19 mouse cellular contexts compared by ENCODE assay signal in genomic region chr17:70466413-70466812, GRCm38 (mm10).
"Had no signal": no experiment of that assay in that cellular context is flagged by ENCODE, and none has a peak within 500 bp of the region (broad histone marks: within the 10 kb centered on the region; RNA-seq: fewer than 3 reads in every experiment).

No protein-coding gene starts in this region.

- H3K4me3 ChIP-seq: liver, embryonic 13.5 days; midbrain, embryonic 12.5 days; neural tube, embryonic 12.5 days; neural tube, embryonic 15.5 days; stomach, embryonic 15.5 days had no signal

- H3K4me2 ChIP-seq: liver, embryonic 13.5 days; midbrain, embryonic 12.5 days; neural tube, embryonic 12.5 days; neural tube, embryonic 15.5 days; stomach, embryonic 15.5 days had no signal

- H3K27ac ChIP-seq: kidney, postnatal 0 days; liver, embryonic 13.5 days; midbrain, embryonic 12.5 days; neural tube, embryonic 12.5 days; neural tube, embryonic 15.5 days; stomach, embryonic 15.5 days had no signal

- DNase-seq: kidney, adult 2 months; kidney, postnatal 25 days; left cerebral cortex, postnatal 4 days; liver; liver, embryonic 13.5 days; lung, adult 2 months; lung, postnatal 14 days; lung, postnatal 4 days; right cerebral cortex, adult 18-20 months; right cerebral cortex, postnatal 14 days; right cerebral cortex, postnatal 4 days; thymus, postnatal 25 days had no signal

- ATAC-seq: inflammation-experienced regulatory T-cells, adult 6 months; intestine, postnatal 0 days had no signal

- H3K9me3 ChIP-seq: liver, embryonic 13.5 days; midbrain, embryonic 12.5 days; neural tube, embryonic 12.5 days; neural tube, embryonic 15.5 days; stomach, embryonic 15.5 days had no signal

- H3K9ac ChIP-seq: liver, embryonic 13.5 days; midbrain, embryonic 12.5 days; neural tube, embryonic 12.5 days; neural tube, embryonic 15.5 days; stomach, embryonic 15.5 days had no signal

- H3K4me1 ChIP-seq: liver, embryonic 13.5 days; midbrain, embryonic 12.5 days; neural tube, embryonic 12.5 days; neural tube, embryonic 15.5 days; stomach, embryonic 15.5 days had no signal

- H3K27me3 ChIP-seq: liver, embryonic 13.5 days; midbrain, embryonic 12.5 days; neural tube, embryonic 12.5 days; neural tube, embryonic 15.5 days; stomach, embryonic 15.5 days had no signal

- H3K36me3 ChIP-seq: liver, embryonic 13.5 days; midbrain, embryonic 12.5 days; neural tube, embryonic 12.5 days; neural tube, embryonic 15.5 days; stomach, embryonic 15.5 days had no signal
